Mouse (Mus musculus): ENCODE measurements around the gene Pbx2. TPM values are rescaled to one million over a fixed set of nuclear protein-coding genes. Genes with fewer than 3 reads are reported as not detected.

Gene Pbx2
- polyA plus RNA-seq, 1 experiment from 2014 or later = 10.5 TPM

GRCm38 (mm10) chr17:34639461-34640255 is 48.6 kb downstream of the Pbx2 start:
- H3K27ac ChIP-seq = peak overlapping the region; percentile 54
- H3K27me3 ChIP-seq = 0 out of 2 replicates have a peak, but pooled peaks cover 8% of the 10 kb centered on the region
- H3K36me3 ChIP-seq (ENCODE audit: poor library complexity, severe bottlenecking) = no peaks in the 10 kb centered on the region
- H3K9me3 ChIP-seq (replicated peaks) = no peaks in the 10 kb centered on the region
- H3K4me2 ChIP-seq = no peak overlapping the region
- H3K4me3 ChIP-seq = no peak overlapping the region
- 84% methylated on average over 7 of the region's 7 CpGs for WGBS
- ATAC-seq = no peak
- H3K4me1 ChIP-seq = peaks cover 13% of the 10 kb centered on the region
- no peak overlapping the region for H3K9ac ChIP-seq

- Histone ChIP-seq H3K27me3 (0 out of 2 replicates have a peak, but pooled peaks cover 4% of the 10 kb centered on the region), H3K9ac (peak overlapping the region; percentile 21), H3K4me2 (peak overlapping the region; percentile 26), H3K4me1 (peaks cover 24% of the 10 kb centered on the region), H3K4me3 (no peak overlapping the region), H3K36me3 (ENCODE audit: poor library complexity, severe bottlenecking) (no peaks in the 10 kb centered on the region; the same call in 1 of the 2 replicates), H3K9me3 (replicated peaks) (no peaks in the 10 kb centered on the region), H3K27ac (peak overlapping the region; percentile 83)
- ATAC-seq = peak; percentile 42
- 12% methylated on average over 11 of the region's 11 CpGs for WGBS
These were observed 49.9 kb downstream of the Pbx2 start for GRCm38 (mm10) chr17:34640778-34641601.

- Histone ChIP-seq H3K4me3 (no peak overlapping the region), H3K27ac (peak overlapping the region; percentile 83), H3K36me3 (ENCODE audit: poor library complexity, severe bottlenecking) (no peaks in the 10 kb centered on the region; the same call in 1 of the 2 replicates), H3K4me2 (no peak overlapping the region), H3K4me1 (peaks cover 31% of the 10 kb centered on the region), H3K9me3 (replicated peaks) (no peaks in the 10 kb centered on the region), H3K9ac (no peak overlapping the region), H3K27me3 (0 out of 2 replicates have a peak, but pooled peaks cover 3% of the 10 kb centered on the region)
- 89% methylated on average over 3 of the region's 3 CpGs for WGBS
- ATAC-seq = no peak
These were observed 50.9 kb downstream of the Pbx2 start for GRCm38 (mm10) chr17:34641945-34642344.

- H3K9me3 ChIP-seq (replicated peaks) = no peaks in the 10 kb centered on the region
- no peak for ATAC-seq
- no peak overlapping the region for H3K4me3 ChIP-seq
- 91% methylated on average over 4 of the region's 4 CpGs for WGBS
- no peaks in the 10 kb centered on the region for H3K27me3 ChIP-seq
- H3K27ac ChIP-seq = no peak overlapping the region
- H3K4me2 ChIP-seq = no peak overlapping the region
- peaks cover 40% of the 10 kb centered on the region for H3K4me1 ChIP-seq
- peaks cover under 1% of the 10 kb centered on the region; the same call in 1 of the 2 replicates for H3K36me3 ChIP-seq (ENCODE audit: poor library complexity, severe bottlenecking)
- no peak overlapping the region for H3K9ac ChIP-seq
These were observed 52.3 kb downstream of the Pbx2 start for GRCm38 (mm10) chr17:34643379-34643778.

GRCm38 (mm10) chr17:34643944-34644343 is 52.9 kb downstream of the Pbx2 start:
- no peaks in the 10 kb centered on the region for H3K27me3 ChIP-seq
- no peaks in the 10 kb centered on the region for H3K9me3 ChIP-seq (replicated peaks)
- no peak overlapping the region for H3K4me3 ChIP-seq
- peaks cover 6% of the 10 kb centered on the region for H3K36me3 ChIP-seq (ENCODE audit: poor library complexity, severe bottlenecking)
- no peak overlapping the region for H3K4me2 ChIP-seq
- ATAC-seq = no peak
- H3K27ac ChIP-seq = 0 out of 2 replicates have a peak overlapping the region, but pooled peaks have one; percentile 37
- peaks cover 43% of the 10 kb centered on the region for H3K4me1 ChIP-seq
- no peak overlapping the region for H3K9ac ChIP-seq
- 87% methylated on average over 10 of the region's 10 CpGs for WGBS

- Histone ChIP-seq H3K4me2 (peak within 1 kb of the TSS; percentile 70), H3K27ac (peak within 1 kb of the TSS; percentile 76), H3K4me1 (peaks cover 43% of the 10 kb centered on the region), H3K27me3 (no peaks in the 10 kb centered on the region), H3K9ac (peak within 1 kb of the TSS; percentile 70), H3K36me3 (ENCODE audit: poor library complexity, severe bottlenecking) (peaks cover 13% of the 10 kb centered on the region), H3K9me3 (replicated peaks) (no peaks in the 10 kb centered on the region), H3K4me3 (peak within 1 kb of the TSS; percentile 59)
- WGBS = under 1% methylated on average over 16 of the region's 16 CpGs
- peak; percentile 85 for ATAC-seq
These were observed 53.5 kb downstream of the Pbx2 start, which contains the start of gene Fkbpl for GRCm38 (mm10) chr17:34644608-34645007. TSS of gene Fkbpl (plus strand) at chr17:34644764.

- ATAC-seq = no peak
- Histone ChIP-seq H3K4me3 (peak overlapping the region; percentile 59), H3K9me3 (replicated peaks) (no peaks in the 10 kb centered on the region), H3K9ac (peak overlapping the region; percentile 70), H3K36me3 (ENCODE audit: poor library complexity, severe bottlenecking) (peaks cover 20% of the 10 kb centered on the region), H3K4me1 (peaks cover 43% of the 10 kb centered on the region), H3K27me3 (no peaks in the 10 kb centered on the region), H3K27ac (peak overlapping the region; percentile 76; the same call in 1 of the 2 replicates), H3K4me2 (peak overlapping the region; percentile 70)
- WGBS = 44% methylated on average over 10 of the region's 10 CpGs
These were observed 54.3 kb downstream of the Pbx2 start for GRCm38 (mm10) chr17:34645256-34645829.

- no peaks in the 10 kb centered on the region for H3K27me3 ChIP-seq
- H3K36me3 ChIP-seq (ENCODE audit: poor library complexity, severe bottlenecking) = peaks cover 26% of the 10 kb centered on the region
- H3K9ac ChIP-seq = peak overlapping the region; percentile 70; the same call in 1 of the 2 replicates
- H3K9me3 ChIP-seq (replicated peaks) = no peaks in the 10 kb centered on the region
- ATAC-seq = no peak
- peaks cover 37% of the 10 kb centered on the region for H3K4me1 ChIP-seq
- 89% methylated on average over 30 of the region's 30 CpGs for WGBS
- H3K4me2 ChIP-seq = peak overlapping the region; percentile 70
- no peak overlapping the region for H3K27ac ChIP-seq
- H3K4me3 ChIP-seq = peak overlapping the region; percentile 11; the same call in 1 of the 2 replicates
These were observed 54.9 kb downstream of the Pbx2 start for GRCm38 (mm10) chr17:34645831-34646511.

Other genes starting within 250 kb of the Pbx2 start
- not detected in 2 replicates for gene Btnl2, start 236.4 kb upstream of the Pbx2 start, polyA plus RNA-seq (2015; fragmentation: Nextera tagmentation; extraction: Ambion mirVana)
- not detected in 2 replicates for gene Btnl1, start 214.1 kb upstream of the Pbx2 start, polyA plus RNA-seq (2015; fragmentation: Nextera tagmentation; extraction: Ambion mirVana)
- 2.4 and 2.6 TPM in 2 replicates for gene BC051142, start 192.4 kb upstream of the Pbx2 start, polyA plus RNA-seq (2015; fragmentation: Nextera tagmentation; extraction: Ambion mirVana)
- gene Btnl4, start 113.9 kb upstream of the Pbx2 start, polyA plus RNA-seq (2015; fragmentation: Nextera tagmentation; extraction: Ambion mirVana) = not detected in 2 replicates
- gene Btnl6, start 73.9 kb upstream of the Pbx2 start, polyA plus RNA-seq (2015; fragmentation: Nextera tagmentation; extraction: Ambion mirVana) = not detected in 2 replicates
- 4.6 and 7.7 TPM in 2 replicates for gene Notch4, start 27.0 kb upstream of the Pbx2 start, polyA plus RNA-seq (2015; fragmentation: Nextera tagmentation; extraction: Ambion mirVana)
- 2.4 and 3.0 TPM in 2 replicates for gene Gpsm3, start 1.5 kb upstream of the Pbx2 start, polyA plus RNA-seq (2015; fragmentation: Nextera tagmentation; extraction: Ambion mirVana)
- gene Ager, start 6.6 kb downstream of the Pbx2 start, polyA plus RNA-seq (2015; fragmentation: Nextera tagmentation; extraction: Ambion mirVana) = 2.3 and 2.5 TPM in 2 replicates
- gene Rnf5, start 12.4 kb downstream of the Pbx2 start, polyA plus RNA-seq (2015; fragmentation: Nextera tagmentation; extraction: Ambion mirVana) = 302 TPM in 2 replicates
- gene Agpat1, start 13.0 kb downstream of the Pbx2 start, polyA plus RNA-seq (2015; fragmentation: Nextera tagmentation; extraction: Ambion mirVana) = 74.4 and 77.6 TPM in 2 replicates
- gene Egfl8, start 24.7 kb downstream of the Pbx2 start, polyA plus RNA-seq (2015; fragmentation: Nextera tagmentation; extraction: Ambion mirVana) = 4.7 and 5.9 TPM in 2 replicates
- 15.9 and 19.7 TPM in 2 replicates for gene Ppt2, start 37.2 kb downstream of the Pbx2 start, polyA plus RNA-seq (2015; fragmentation: Nextera tagmentation; extraction: Ambion mirVana)
- 2.8 and 6.0 TPM in 2 replicates for gene Prrt1, start 38.3 kb downstream of the Pbx2 start, polyA plus RNA-seq (2015; fragmentation: Nextera tagmentation; extraction: Ambion mirVana)
- gene Fkbpl, start 53.5 kb downstream of the Pbx2 start, polyA plus RNA-seq (2015; fragmentation: Nextera tagmentation; extraction: Ambion mirVana) = 14.7 and 16.1 TPM in 2 replicates
- 95.9 and 105 TPM in 2 replicates for gene Atf6b, start 55.9 kb downstream of the Pbx2 start, polyA plus RNA-seq (2015; fragmentation: Nextera tagmentation; extraction: Ambion mirVana)
- 0.01 and 0.05 TPM in 2 replicates for gene Tnxb, start 79.3 kb downstream of the Pbx2 start, polyA plus RNA-seq (2015; fragmentation: Nextera tagmentation; extraction: Ambion mirVana)
- not detected in 2 replicates for gene C4b, start 152.6 kb downstream of the Pbx2 start, polyA plus RNA-seq (2015; fragmentation: Nextera tagmentation; extraction: Ambion mirVana)
- gene Cyp21a1, start 213.3 kb downstream of the Pbx2 start, polyA plus RNA-seq (2015; fragmentation: Nextera tagmentation; extraction: Ambion mirVana) = not detected in 2 replicates
- 36.6 and 40.0 TPM in 2 replicates for gene Stk19, start 245.7 kb downstream of the Pbx2 start, polyA plus RNA-seq (2015; fragmentation: Nextera tagmentation; extraction: Ambion mirVana)
- 68.6 and 75.7 TPM in 2 replicates for gene Dxo, start 245.8 kb downstream of the Pbx2 start, polyA plus RNA-seq (2015; fragmentation: Nextera tagmentation; extraction: Ambion mirVana)

All from forebrain, embryonic 13.5 days (tissue).